Mouse (Mus musculus): ENCODE measurements around the gene Gabra4. TPM values are rescaled to one million over a fixed set of nuclear protein-coding genes. Genes with fewer than 3 reads are reported as not detected.
A peak's percentile ranks its signal among the peaks of the same experiment; 100 is the strongest.
"Not testable (repeated sequence)": the region's sequence is repeated elsewhere in the genome, so short reads cannot be mapped to it uniquely, and the experiment has no call there.

The Gabra4 gene
- total RNA-seq, 2 experiments from 2014 or later: 93.8 to 117 TPM

DNA sequence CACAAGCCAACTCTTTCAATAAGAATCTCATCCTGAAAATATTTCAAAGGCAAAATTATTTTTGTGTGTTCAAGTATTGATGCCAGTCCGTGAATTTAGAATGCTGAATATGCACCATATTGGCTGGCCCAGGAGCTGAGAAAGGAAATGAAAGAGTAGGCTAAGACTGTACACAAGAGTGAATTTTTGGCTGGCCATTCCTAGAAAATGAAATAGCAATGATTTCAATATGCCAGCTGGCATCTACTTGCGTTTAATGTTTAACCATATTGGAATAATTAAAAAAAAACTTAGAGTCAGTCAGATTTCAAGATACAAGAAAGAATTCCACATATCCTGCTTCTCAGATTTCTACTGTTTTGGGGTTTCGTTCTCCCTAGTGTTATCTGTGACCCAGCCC, 30.3 kb downstream of the Gabra4 start:
- no peak for DNase-seq (ENCODE audit: extremely low spot score in 1 of 2, low spot score in 2 of 2)
- TF ChIP-seq CTCF (IDR thresholded peaks at IDR 0.05): no peak
- Histone ChIP-seq H3K27ac (no peak overlapping the region), H3K4me3 (no peak overlapping the region)
- intact Hi-C loops (cut with DNase I): no loop called here

DNA sequence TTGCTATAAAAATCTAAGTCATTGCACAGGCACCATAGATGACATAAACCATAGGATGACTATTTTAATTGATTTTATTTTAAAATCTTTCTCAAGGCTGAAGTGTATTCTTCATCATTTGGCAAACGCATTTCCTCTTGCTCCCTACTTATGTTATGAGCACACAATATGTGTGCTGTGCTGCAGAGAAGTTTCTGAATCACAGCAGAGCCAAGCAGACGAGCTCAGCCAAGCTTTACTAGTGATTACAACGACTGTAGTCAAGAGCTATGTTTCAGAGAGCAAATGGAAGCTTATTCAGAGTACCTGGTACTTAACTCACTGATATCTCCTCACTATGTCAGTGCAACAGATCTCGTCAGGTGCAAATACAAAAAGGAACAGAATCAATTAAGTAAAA, 41.4 kb downstream of the Gabra4 start:
- Histone ChIP-seq H3K27ac (no peak overlapping the region), H3K4me3 (no peak overlapping the region)
- DNase-seq (ENCODE audit: extremely low spot score in 1 of 2, low spot score in 2 of 2): no peak
- intact Hi-C loops (cut with DNase I): no loop called here
- no peak for TF ChIP-seq CTCF (IDR thresholded peaks at IDR 0.05)

DNA sequence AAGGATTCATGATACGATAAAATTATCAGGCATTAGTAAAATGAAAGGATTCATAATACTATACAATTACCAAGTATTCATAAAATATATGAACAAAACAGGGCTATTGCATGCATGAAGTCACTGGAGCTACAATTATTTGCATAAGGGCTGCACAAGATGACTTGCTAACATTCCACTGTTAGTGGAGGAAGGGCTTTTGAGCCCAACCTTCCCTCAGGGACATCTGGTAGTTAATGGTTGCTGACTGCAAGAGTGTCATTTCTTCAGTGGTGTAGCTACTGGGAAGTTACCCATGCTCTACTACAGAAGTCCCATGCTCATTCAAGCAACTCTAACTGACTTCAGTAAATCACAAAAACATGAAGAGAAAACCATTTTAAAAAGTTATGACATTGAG, 43.8 kb downstream of the Gabra4 start:
- TF ChIP-seq CTCF (IDR thresholded peaks at IDR 0.05): no peak
- intact Hi-C loops (cut with DNase I): no loop called here
- no peak overlapping the region for H3K27ac ChIP-seq
- no peak for DNase-seq (ENCODE audit: extremely low spot score in 1 of 2, low spot score in 2 of 2)
- H3K4me3 ChIP-seq: no peak overlapping the region

DNA sequence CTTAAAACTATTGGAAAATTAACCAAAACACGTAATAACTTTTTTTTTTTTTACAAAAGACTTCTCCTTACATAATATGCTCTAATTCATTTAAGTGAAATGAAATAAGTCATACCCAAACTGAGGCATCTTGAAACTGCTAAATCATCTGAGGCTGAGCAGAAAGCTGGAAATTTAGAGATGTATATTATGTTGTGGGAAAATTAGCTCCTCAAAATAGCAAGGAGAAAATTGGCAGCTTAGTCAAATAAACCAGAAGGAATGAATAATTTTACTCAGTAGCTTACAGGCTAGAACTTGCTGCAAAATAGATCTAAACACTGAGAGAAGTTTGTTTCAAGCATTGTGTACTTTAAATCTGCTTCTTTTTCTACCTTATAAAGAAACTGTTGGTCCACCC, 49.4 kb downstream of the Gabra4 start:
- DNase-seq (ENCODE audit: extremely low spot score in 1 of 2, low spot score in 2 of 2): no peak
- TF ChIP-seq CTCF (IDR thresholded peaks at IDR 0.05): no peak
- intact Hi-C loops (cut with DNase I): no loop called here
- Histone ChIP-seq H3K27ac (peak overlapping the region; percentile 63; the same call in 1 of the 2 replicates), H3K4me3 (no peak overlapping the region)

DNA sequence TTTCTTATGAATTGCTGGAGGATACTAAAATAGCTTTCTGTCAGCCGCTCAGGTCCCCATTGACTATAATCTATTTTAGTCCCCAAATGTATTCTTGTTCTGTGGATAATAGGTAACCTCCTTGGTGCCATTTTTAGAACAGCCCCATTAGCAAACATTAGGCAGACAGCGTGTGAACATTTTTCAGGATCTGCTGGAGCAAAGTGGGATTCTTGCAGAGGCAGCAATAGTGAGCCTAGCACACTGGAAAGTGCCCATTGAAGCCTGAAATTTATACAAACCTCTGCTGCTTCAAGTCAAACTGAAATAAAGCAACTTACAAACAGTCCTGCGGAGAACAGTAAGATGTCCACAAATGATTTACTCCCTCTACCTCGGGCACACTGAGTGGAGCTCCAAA, 51.2 kb downstream of the Gabra4 start:
- DNase-seq (ENCODE audit: extremely low spot score in 1 of 2, low spot score in 2 of 2): no peak
- no peak for TF ChIP-seq CTCF (IDR thresholded peaks at IDR 0.05)
- Histone ChIP-seq H3K4me3 (no peak overlapping the region), H3K27ac (peak overlapping the region; percentile 41; the same call in 1 of the 2 replicates)
- intact Hi-C loops (cut with DNase I): no loop called here

DNA sequence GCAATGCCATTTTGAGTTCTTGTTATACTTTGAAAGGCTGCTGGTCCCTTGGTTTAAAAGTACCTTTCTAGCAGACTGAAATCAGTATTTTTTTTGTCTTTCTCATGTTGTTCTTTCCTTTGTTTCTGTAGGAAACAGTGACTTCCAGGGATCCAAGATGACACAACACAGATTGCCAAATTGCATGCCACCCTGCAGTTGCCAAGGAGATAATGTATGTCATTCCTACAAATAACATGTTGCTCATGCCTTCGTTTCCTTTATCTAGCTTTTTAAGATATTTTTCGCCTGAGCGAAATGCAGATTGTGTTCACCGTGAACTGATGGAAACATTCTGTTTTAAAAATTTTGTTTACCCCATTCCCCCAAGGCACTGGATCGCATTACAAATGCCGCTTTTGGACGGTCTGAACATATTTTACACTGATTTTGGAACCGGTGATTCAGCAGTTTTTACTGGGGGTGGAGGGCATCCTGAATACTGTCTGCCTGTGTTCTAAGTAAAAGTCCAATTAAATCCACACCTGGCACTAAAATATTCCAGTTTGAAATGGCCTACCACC, 53.9 kb downstream of the Gabra4 start:
- Histone ChIP-seq H3K27ac (peak overlapping the region; percentile 85), H3K4me3 (no peak overlapping the region)
- intact Hi-C loops (cut with DNase I): loop anchor here (2.0 kb wide), 1 partner anchor 53 kb away; no protein-coding TSS in a partner anchor
- no peak for TF ChIP-seq CTCF (IDR thresholded peaks at IDR 0.05)
- DNase-seq (ENCODE audit: extremely low spot score in 1 of 2, low spot score in 2 of 2): no peak

DNA sequence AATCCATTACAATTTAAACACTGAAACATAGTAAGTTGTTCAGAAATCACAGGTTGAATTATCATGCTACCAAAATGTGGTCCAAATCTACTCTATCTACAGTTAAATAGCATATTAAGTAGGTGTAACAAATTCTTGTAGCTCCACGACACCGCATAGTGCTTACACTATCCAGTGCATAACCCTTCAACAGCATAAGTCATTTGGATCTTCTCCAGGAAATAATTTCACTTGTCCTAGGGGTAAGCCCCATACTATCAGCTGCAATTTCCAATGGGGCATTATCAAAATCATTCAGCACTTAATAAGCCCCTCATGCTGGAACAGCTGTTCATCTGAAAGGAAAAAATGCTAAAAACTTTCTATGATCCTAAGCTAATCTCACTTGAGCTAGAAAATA, 62.8 kb downstream of the Gabra4 start:
- H3K4me3 ChIP-seq: no peak overlapping the region
- DNase-seq (ENCODE audit: extremely low spot score in 1 of 2, low spot score in 2 of 2): no peak
- intact Hi-C loops (cut with DNase I): no loop called here
- no peak for TF ChIP-seq CTCF (IDR thresholded peaks at IDR 0.05)
- no peak overlapping the region for H3K27ac ChIP-seq

DNA sequence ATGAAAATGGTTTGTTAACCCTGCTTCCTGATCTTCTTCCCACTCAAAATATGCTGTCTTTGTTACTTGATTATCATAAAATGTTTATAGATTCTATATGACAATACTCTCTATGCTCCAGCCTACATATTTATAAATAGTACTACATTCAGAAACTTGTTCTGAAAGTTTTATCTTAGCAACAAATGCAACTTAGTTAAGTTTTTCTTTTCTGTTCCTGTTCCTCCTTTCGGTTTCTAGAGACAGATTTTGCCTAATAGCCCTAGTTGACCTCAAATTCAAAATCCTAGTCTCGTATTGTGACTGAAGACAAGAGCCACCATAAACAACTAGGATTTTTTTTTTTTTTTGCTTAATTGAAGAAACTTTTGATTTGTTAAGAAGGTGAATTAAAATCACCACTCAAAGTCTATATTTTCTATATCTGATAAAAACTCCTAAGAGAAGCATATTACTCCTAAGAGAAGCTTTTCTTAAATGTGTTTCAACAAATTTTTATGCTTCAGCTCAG, 64.3 kb downstream of the Gabra4 start:
- no peak for TF ChIP-seq CTCF (IDR thresholded peaks at IDR 0.05)

DNA sequence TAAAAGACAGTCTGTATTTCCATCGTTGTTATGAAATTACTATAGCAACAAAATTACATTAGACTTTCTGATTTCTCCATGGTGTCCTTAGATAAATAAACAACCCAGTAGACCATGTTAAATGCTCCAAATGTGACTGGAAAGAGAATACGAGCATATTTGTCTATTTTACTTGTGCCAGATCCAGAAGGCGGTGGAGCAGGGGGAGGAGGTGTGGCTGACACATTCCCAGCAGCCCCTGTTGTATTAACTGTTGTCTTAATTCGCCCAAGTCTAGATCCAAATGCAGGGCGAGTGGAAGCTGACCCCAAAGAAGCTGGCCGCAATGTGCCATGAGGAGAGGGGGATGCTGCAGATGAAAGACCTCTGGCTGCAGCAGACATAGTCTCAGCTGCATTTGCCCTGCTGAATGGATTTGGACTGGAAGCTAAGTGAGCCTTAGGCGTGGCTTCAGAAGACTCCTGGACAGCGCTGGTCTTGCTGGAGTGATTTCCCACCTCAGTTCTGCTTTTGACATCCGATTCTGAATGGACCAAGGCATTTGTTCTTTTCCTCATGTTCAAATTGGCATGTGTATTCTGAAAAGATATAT, 86.4 kb downstream of the Gabra4 start:
- intact Hi-C loops (cut with DNase I): no loop called here
- Histone ChIP-seq H3K4me3 (no peak overlapping the region), H3K27ac (no peak overlapping the region)
- no peak for DNase-seq (ENCODE audit: extremely low spot score in 1 of 2, low spot score in 2 of 2)
- no peak for TF ChIP-seq CTCF (IDR thresholded peaks at IDR 0.05)

More for the DNA sequence above, 64.3 kb downstream of the Gabra4 start:
- H3K4me3 ChIP-seq: no peak overlapping the region
- H3K27ac ChIP-seq: no peak overlapping the region
- DNase-seq (ENCODE audit: extremely low spot score in 1 of 2, low spot score in 2 of 2): no peak
- intact Hi-C loops (cut with DNase I): no loop called here

DNA sequence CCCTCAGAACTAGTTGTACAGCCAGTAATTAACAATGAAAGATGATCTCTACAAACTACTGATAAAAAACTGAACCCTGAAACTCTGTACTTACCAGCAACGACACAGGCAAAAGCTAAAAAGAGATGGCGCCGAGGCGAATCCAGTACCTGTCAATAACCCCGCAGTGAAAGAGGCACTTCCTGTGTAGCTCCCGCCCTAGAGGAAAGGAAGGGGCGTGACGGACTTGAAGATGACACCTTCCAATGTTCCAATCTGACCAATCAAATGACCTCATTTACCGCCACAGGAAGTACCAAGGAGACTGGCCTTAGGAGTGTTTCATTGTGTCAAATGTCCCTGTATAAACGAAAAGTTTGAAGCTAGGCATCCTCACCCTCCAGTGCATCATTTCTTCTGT, 110.0 kb downstream of the Gabra4 start, which contains the start of gene Cox7b2:
Cox7b2 (minus strand) TSS at position 127 of the 400 bp plus-strand sequence.
- intact Hi-C loops (cut with DNase I): loop anchor here (5.0 kb wide), 1 partner anchor 544 kb away; no protein-coding TSS in a partner anchor

DNA sequence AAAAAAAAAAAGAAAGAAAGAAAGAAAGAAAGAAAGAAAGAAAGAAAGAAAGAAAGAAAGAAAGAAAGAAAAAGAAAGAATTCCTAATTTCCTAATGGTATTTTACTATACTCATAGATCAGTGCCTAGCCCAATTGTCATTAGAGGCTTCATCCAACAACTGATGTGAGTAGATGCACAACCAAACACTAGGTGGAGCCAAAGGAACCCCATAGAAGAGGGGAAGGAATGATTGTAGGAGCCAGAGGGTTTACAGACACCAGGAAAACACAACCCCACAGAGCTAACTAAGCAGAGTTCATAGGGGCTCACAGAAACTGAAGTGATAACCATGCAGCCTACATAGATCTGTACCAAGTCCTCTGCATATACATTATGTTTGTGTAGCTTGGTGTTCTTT, 112.6 kb downstream of the Gabra4 start:
- TF ChIP-seq CTCF (IDR thresholded peaks at IDR 0.05): peak; percentile 54
- Histone ChIP-seq H3K27ac (no peak overlapping the region), H3K4me3 (no peak overlapping the region)
- intact Hi-C loops (cut with DNase I): loop anchor here (5.0 kb wide), 1 partner anchor 547 kb away; no protein-coding TSS in a partner anchor
- no peak for DNase-seq (ENCODE audit: extremely low spot score in 1 of 2, low spot score in 2 of 2)

More for the DNA sequence above, 110.0 kb downstream of the Gabra4 start, which contains the start of gene Cox7b2:
- Histone ChIP-seq H3K27ac (no peak within 1 kb of the TSS), H3K4me3 (no peak within 1 kb of the TSS)
- DNase-seq (ENCODE audit: extremely low spot score in 1 of 2, low spot score in 2 of 2): no peak
- no peak for TF ChIP-seq CTCF (IDR thresholded peaks at IDR 0.05)

DNA sequence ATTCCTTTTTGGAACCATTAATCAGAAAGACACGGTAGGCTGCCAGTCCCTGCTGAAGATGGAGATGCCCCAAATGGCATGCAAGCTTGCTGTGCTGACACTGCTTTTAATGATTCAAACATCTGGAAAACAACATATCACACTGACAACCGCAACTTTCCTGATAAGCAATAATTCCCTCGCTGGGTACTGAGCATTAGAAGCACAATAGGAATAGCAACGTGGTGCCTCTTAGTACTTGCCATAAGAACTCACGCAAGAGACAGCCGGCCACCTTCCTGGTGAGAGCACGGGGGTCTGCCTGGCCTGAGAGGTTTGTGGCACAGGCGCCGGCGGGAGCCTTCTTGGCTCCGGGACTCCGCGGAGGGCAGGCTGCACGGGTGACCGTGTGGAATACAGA, 132.6 kb downstream of the Gabra4 start:
- intact Hi-C loops (cut with DNase I); H3K4me3 ChIP-seq; H3K27ac ChIP-seq; DNase-seq (ENCODE audit: extremely low spot score in 1 of 2, low spot score in 2 of 2): not testable (repeated sequence)

Other genes with a start within 250 kb of the Gabra4 start
- gene Cox7b2, start 110.1 kb downstream of the Gabra4 start, total RNA-seq (2021): not detected
- gene Gabrb1, start 195 bp downstream of the Gabra4 start, total RNA-seq (2021): 10 to 100 TPM; 92.5 to 95.1 TPM